Mouse (Mus musculus) limb, embryonic 11.5 days (tissue): ENCODE measurements around the gene Irf5. TPM values are rescaled to one million over a fixed set of nuclear protein-coding genes. Genes with fewer than 3 reads are reported as not detected.

Experiments
- ATAC-seq: fragments of 200-750 bp; cut with Nextera tagmentation; 2 replicates; pipeline ENCODE4 v1.8.0; 2017; ENCODE audit warnings: low read depth; ENCODE audit not compliant: insufficient number of reproducible peaks, low FRiP score, low TSS enrichment
- DNase-seq: peaks from one replicate; pipeline ENCODE4 v3.0.0-alpha.2; 2015; ENCODE audit warnings: low spot score
- H3K27ac ChIP-seq: fragments of 300-500 bp; sonication (generic); replicated peaks from 2 replicates; pipeline ENCODE4 v1.5.1; 2014; ENCODE audit warnings: low read depth, mild to moderate bottlenecking, low read length
- H3K27me3 ChIP-seq: fragments of 300-500 bp; sonication (generic); 2 replicates; pipeline ENCODE4 v1.6.1; 2014; ENCODE audit warnings: mild to moderate bottlenecking, low read length, mixed read lengths; ENCODE audit not compliant: control insufficient read depth, insufficient read depth
- H3K36me3 ChIP-seq: fragments of 300-500 bp; sonication (generic); 2 replicates; pipeline ENCODE4 v1.6.1; 2014; ENCODE audit warnings: mild to moderate bottlenecking, low read length, moderate library complexity, mixed read lengths; ENCODE audit not compliant: control insufficient read depth, insufficient read depth
- H3K4me1 ChIP-seq: fragments of 300-500 bp; sonication (generic); 2 replicates; pipeline ENCODE4 v1.6.1; 2014; ENCODE audit warnings: low read length, mixed read lengths; ENCODE audit not compliant: control insufficient read depth, insufficient read depth
- H3K4me2 ChIP-seq: fragments of 300-500 bp; sonication (generic); 2 replicates; pipeline ENCODE4 v1.6.1; 2014; ENCODE audit warnings: low read depth, mild to moderate bottlenecking, moderate library complexity; ENCODE audit not compliant: severe bottlenecking
- H3K4me3 ChIP-seq: fragments of 300-500 bp; sonication (generic); 2 replicates; pipeline ENCODE4 v1.5.1; 2014; ENCODE audit warnings: low read depth, low read length
- H3K9ac ChIP-seq: fragments of 300-500 bp; sonication (generic); 2 replicates; pipeline ENCODE4 v1.6.1; 2014; ENCODE audit warnings: mild to moderate bottlenecking, low read length
- H3K9me3 ChIP-seq: fragments of 300-500 bp; sonication (generic); 2 replicates; pipeline ENCODE4 v1.6.1; 2016; ENCODE audit warnings: low read length; ENCODE audit not compliant: control insufficient read depth
- WGBS: fragments of 180-500 bp; shearing (Covaris S2); extraction: QIAGEN DNeasy Blood & Tissue Kit; methylation state at CpG from one replicate; pipeline ENCODE4 v1.1.7; 2014; 5-methylcytosine and 5-hydroxymethylcytosine counted together
- polyA plus RNA-seq: library from polyadenylated mRNA; unstranded; fragments of >200 nt; fragmentation: Nextera tagmentation; extraction: Ambion mirVana; gene quantifications from 2 replicates; pipeline ENCODE4 v1.2.1, GENCODE M21; 2014

Irf5 gene
- polyA plus RNA-seq, 1 experiment from 2014 or later: 2.1 TPM

DNA sequence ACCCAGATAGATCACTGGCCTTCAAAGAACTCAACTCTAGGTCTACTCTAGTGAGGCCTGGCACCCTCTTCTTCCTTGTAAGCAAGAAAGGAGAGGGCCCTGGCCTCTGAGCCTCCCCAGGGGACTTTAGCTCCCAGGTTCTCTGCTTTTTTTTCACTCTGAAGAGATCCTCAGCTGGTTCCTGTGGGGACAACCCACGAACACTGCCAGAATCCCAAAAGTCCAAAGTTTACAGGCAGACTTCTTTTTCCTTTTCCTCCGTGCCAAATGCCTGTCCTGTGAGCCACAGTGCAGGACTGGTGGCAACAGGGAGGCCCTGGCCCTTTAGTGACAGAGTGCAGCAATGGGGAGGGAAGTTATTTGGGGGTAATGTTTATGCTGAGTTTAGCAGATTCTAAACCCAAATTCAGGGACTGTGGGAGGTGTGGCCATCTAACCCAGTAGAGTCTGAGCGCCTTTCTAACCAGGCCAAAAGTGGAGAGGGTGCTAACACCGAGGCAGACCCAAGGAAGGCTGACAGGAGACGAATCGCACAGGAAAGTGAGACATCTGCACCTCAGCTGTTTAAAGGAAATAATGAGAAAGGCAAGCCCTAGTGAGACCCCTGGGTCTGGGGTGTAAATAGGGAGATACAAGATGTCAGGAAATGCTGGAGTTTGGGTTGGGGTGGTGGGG is 3.7 kb upstream of the Irf5 start:
- H3K9ac ChIP-seq: no peak overlapping the region
- DNase-seq: no peak
- no peak overlapping the region for H3K4me3 ChIP-seq
- H3K9me3 ChIP-seq: no peaks in the 10 kb centered on the region
- peaks cover 13% of the 10 kb centered on the region for H3K4me1 ChIP-seq
- H3K27me3 ChIP-seq: peaks cover 13% of the 10 kb centered on the region
- no peaks in the 10 kb centered on the region for H3K36me3 ChIP-seq
- WGBS: 67% methylated on average over 6 of the region's 6 CpGs
- no peak overlapping the region for H3K27ac ChIP-seq
- H3K4me2 ChIP-seq: no peak overlapping the region
- ATAC-seq: no peak

DNA sequence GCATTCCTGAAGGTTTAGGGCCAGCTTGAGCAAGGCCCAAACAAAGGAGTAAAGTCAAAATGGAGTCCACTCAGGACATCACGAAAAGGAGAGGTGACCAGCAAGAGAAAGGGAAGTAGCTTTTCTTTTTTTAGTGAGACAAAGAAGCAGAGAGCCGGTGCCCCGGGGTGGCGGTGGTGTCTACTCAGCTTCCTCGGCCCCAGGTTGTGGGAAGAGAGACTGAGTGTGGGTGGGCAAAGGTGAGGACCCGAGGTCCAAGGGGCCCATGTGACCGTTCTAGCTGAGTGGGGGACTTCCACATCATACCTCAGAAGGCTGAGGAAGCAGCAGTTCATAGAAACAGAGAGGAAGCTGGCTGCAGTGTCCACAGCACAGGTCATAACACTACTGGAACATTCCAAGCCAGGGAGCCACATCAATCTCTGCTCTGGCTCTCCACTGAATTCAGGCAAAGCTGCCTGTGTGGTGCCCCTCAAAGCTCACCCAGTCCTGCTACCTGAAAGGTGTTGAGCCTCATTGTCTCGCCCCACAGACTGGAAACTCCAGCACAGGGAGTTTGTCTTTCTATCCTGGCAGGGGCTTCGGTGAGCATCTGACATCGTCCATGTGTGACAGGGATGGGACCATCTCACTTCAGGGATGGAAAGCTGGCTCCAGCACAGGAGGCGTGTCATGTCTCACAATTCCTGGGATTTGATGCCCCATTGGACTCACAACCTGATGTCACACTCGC is 3.0 kb upstream of the Irf5 start:
- no peaks in the 10 kb centered on the region for H3K36me3 ChIP-seq
- peaks cover 13% of the 10 kb centered on the region for H3K4me1 ChIP-seq
- H3K27ac ChIP-seq: no peak overlapping the region
- no peak overlapping the region for H3K4me2 ChIP-seq
- H3K4me3 ChIP-seq: no peak overlapping the region
- WGBS: 76% methylated on average over 12 of the region's 12 CpGs
- DNase-seq (no peak), ATAC-seq (no peak)
- peaks cover 20% of the 10 kb centered on the region for H3K27me3 ChIP-seq
- no peaks in the 10 kb centered on the region for H3K9me3 ChIP-seq
- H3K9ac ChIP-seq: no peak overlapping the region

DNA sequence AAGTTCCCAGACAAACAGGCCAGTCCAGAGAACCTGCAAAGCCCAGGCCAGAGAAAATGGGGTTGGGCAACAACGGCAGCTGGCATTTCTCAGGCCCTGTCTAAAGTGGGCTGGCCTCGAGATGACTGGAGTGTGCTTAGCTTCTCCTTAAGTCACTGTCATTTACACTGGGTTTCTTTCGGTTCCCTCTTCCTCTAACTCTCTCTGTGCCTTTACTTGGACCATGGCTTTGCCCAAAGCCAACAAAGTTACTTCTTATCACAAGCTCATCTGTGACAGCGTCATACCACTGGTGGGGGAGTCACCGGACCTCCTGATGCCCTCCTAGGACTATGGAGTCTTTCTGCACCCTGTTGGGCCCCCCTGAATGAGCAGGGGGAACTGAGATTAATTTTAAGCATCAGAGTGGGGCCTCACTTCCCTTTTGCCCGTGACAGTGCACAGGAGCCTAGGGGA is 2.4 kb upstream of the Irf5 start:
- Histone ChIP-seq H3K9ac (no peak overlapping the region), H3K9me3 (no peaks in the 10 kb centered on the region), H3K4me2 (no peak overlapping the region), H3K4me1 (peaks cover 13% of the 10 kb centered on the region), H3K36me3 (no peaks in the 10 kb centered on the region), H3K27ac (no peak overlapping the region), H3K27me3 (peaks cover 23% of the 10 kb centered on the region), H3K4me3 (no peak overlapping the region)
- DNase-seq: no peak
- WGBS: 53% methylated on average over 6 of the region's 6 CpGs
- no peak for ATAC-seq

DNA sequence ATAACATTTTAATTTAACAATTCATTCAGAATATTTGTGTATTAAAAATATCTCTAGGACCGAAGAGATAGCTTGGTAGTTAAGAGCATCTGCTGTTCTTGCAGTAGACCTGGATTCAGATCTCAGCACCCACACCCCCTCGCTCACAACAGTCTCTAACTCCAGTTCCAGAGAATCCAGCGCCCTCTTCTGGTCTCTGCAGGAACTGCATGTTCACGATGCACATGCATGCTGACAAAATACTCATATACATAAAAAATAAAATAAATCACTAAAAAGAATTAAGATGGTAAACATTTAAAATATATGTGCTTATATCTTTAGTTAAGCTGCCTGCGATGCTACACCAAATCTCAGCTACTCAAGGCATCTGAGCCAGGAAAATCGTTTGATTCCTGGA is 1.2 kb upstream of the Irf5 start:
- H3K9ac ChIP-seq: no peak overlapping the region

DNA sequence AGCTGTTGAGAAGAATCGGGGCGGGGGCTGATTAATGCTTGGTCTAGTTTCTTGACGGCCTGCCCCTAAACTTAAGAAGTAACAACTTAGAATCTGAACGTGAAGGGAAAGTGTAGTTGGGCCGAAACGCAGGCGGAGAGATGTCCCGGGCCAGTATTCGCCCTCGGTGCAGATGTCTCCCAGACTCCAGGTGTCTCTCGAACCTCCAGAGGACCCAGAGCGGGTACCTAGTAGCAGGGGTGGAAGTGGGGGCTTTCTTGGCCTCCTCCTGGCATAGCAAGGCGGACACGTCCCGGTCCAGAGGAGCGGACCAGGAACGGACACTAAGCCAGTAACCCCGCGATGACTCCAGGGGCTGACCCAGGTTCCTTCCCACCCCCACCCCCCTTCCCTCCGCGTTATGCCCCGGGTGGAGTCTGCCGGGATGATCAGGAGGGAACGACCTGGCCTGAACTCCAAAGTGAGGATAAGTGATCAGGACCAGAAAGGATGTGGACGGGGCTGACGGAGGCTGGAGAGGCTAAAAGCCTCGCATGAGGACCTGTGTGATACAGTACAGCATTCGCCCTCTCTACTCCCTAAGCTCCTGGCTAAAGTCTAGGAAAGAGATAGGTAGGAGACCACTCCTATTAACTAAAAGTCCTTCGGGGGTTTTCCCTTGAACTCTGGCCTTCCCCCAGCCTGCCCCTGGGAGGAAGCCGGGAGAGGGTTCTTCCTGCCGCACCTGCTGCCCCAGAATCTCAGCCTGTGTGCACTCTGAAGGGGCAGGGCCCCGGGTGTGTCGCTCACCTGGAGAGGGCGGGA is 1.1 kb downstream of the Irf5 start:
- Histone ChIP-seq H3K4me1 (peaks cover 16% of the 10 kb centered on the region), H3K36me3 (no peaks in the 10 kb centered on the region), H3K9ac (no peak overlapping the region; the same call in 1 of the 2 replicates), H3K4me3 (peak overlapping the region; percentile 54), H3K27me3 (peaks cover 28% of the 10 kb centered on the region), H3K4me2 (peak overlapping the region; percentile 88), H3K27ac (no peak overlapping the region), H3K9me3 (no peaks in the 10 kb centered on the region)
- ATAC-seq (no peak), DNase-seq (peak; percentile 45)
- 5% methylated on average over 34 of the region's 34 CpGs for WGBS

More for the DNA sequence above, 1.2 kb upstream of the Irf5 start:
- ATAC-seq: no peak
- no peak overlapping the region for H3K4me2 ChIP-seq
- H3K27me3 ChIP-seq: peaks cover 28% of the 10 kb centered on the region
- no peaks in the 10 kb centered on the region for H3K9me3 ChIP-seq
- DNase-seq: peak; percentile 58
- H3K36me3 ChIP-seq: no peaks in the 10 kb centered on the region
- H3K4me3 ChIP-seq: no peak overlapping the region
- H3K27ac ChIP-seq: no peak overlapping the region
- WGBS: 72% methylated on average over 6 of the region's 6 CpGs
- peaks cover 16% of the 10 kb centered on the region for H3K4me1 ChIP-seq

DNA sequence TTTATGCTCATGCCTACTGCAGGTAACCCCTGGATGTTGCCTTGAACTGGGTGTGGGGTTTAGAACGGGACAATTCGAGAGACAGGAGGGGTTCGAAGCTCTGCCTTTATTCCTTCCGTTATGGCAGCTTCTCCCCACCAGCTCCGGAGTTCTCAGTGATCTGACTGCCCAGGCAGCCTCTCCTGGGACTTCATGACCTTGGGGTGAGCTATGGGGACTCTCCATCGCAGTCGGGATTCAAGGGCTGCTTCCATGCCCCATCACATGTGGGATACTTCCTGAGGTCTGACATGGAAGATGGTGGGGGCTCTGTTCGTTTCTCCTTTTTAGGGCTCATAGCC is 1.7 kb downstream of the Irf5 start:
- no peak overlapping the region for H3K4me2 ChIP-seq
- no peaks in the 10 kb centered on the region for H3K36me3 ChIP-seq
- no peak overlapping the region for H3K27ac ChIP-seq
- no peak overlapping the region for H3K9ac ChIP-seq
- H3K4me1 ChIP-seq: peaks cover 16% of the 10 kb centered on the region
- no peak for ATAC-seq
- DNase-seq: no peak
- 20% methylated on average over 8 of the region's 8 CpGs for WGBS
- no peaks in the 10 kb centered on the region for H3K9me3 ChIP-seq
- peaks cover 28% of the 10 kb centered on the region for H3K27me3 ChIP-seq
- H3K4me3 ChIP-seq: no peak overlapping the region

DNA sequence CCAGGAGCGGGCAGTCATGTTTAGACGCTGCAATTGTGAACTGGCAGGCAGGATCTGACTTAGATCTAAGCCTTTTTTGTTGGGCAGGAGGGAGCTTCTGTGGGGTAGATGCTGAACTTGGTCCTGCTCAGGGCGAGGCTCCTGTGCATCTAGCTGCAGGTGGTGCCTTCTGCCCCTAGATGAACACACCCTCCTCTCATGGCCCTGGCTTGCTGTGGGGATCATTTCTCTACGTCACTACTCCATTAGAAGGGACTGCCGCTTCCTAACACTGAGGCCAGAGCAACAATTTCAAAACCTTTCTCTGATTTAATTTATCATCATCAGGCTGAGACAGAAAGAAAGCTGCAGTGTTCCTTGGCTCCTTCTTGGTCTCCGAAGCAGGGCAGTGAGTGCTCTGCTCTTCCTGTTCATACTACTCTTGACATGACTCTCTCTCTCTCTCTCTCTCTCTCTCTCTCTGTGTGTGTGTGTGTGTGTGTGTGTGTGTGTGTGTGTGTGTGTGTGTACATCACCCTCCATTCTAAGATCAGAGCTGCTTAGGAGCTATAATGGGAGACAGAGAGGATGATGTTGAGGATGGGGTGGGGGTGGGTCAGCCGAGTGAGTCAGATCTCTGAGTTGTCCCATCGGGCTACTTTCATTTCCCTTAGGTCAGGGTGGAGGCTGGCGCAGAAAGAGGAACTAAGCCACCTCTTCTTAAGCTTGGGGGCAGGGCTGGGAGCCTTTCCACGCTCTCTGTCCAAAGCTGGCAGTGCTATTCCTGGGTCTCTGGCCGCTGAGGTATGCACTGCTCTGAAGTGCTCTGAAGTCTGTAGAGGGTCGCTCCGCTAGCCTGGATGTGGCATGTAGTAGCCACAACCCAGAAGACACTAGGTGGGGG is 2.4 kb downstream of the Irf5 start:
- no peak overlapping the region for H3K4me3 ChIP-seq
- no peak overlapping the region for H3K9ac ChIP-seq
- no peaks in the 10 kb centered on the region for H3K9me3 ChIP-seq
- H3K27ac ChIP-seq: no peak overlapping the region
- ATAC-seq (no peak), DNase-seq (no peak)
- peaks cover 28% of the 10 kb centered on the region for H3K27me3 ChIP-seq
- peaks cover 16% of the 10 kb centered on the region for H3K4me1 ChIP-seq
- no peaks in the 10 kb centered on the region for H3K36me3 ChIP-seq
- 31% methylated on average over 13 of the region's 13 CpGs for WGBS
- no peak overlapping the region for H3K4me2 ChIP-seq

DNA sequence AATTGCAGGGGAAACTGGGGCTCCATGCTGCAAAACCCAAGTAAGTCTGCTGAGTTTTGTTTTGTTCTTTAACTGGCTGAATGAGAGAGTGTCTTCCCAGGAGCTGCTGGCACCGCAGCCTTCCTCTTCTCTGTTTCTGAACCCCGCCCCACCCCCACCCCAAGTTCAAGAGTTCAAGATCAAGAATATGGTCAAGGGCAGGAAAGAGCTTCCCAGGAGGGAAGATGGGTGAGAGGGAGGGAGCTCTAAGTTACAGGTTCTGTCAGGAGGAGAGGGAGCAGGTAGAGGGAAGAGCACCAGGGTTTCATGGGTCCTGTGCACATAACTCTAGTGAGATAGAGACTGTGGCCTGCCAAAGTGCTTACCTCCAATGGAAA is 3.0 kb downstream of the Irf5 start:
- no peak for DNase-seq
- Histone ChIP-seq H3K9ac (no peak overlapping the region), H3K4me2 (no peak overlapping the region), H3K4me3 (no peak overlapping the region), H3K27me3 (peaks cover 28% of the 10 kb centered on the region), H3K9me3 (no peaks in the 10 kb centered on the region), H3K27ac (no peak overlapping the region), H3K4me1 (peaks cover 16% of the 10 kb centered on the region), H3K36me3 (no peaks in the 10 kb centered on the region)
- ATAC-seq: no peak
- 45% methylated on average over 2 of the region's 2 CpGs for WGBS
